Mouse (Mus musculus) forebrain, embryonic 15.5 days (tissue): ENCODE data around the gene Cyp4f13. TPM values are rescaled to one million over a fixed set of nuclear protein-coding genes. Genes with fewer than 3 reads are reported as not detected.

ENCODE experiments used
- polyA plus RNA-seq: library from polyadenylated mRNA; unstranded; fragments of >200 nt; fragmentation: Nextera tagmentation; extraction: Ambion mirVana; gene quantifications from 2 replicates; pipeline ENCODE4 v1.2.1, GENCODE M21; 2015

Gene Cyp4f13
- polyA plus RNA-seq, 1 experiment from 2014 or later, result 7.0 TPM

Other genes with a start within 250 kb of the Cyp4f13 start
- gene Zfp871, start 159.1 kb downstream of the Cyp4f13 start, polyA plus RNA-seq, result 43.1 and 44.7 TPM in 2 replicates
- 40.9 TPM in 2 replicates for gene Zfp811, start 137.5 kb downstream of the Cyp4f13 start, polyA plus RNA-seq
- 22.8 and 23.6 TPM in 2 replicates for gene Zfp799, start 117.1 kb downstream of the Cyp4f13 start, polyA plus RNA-seq
- gene Zfp870, start 55.8 kb downstream of the Cyp4f13 start, polyA plus RNA-seq, result 9.2 and 10.6 TPM in 2 replicates
- gene Cyp4f14, start 30.1 kb downstream of the Cyp4f13 start, polyA plus RNA-seq, result 0.10 TPM in 1 of 2 replicates, not detected in the other
- gene Zfp472, start 18.4 kb upstream of the Cyp4f13 start, polyA plus RNA-seq, result 9.7 and 10.9 TPM in 2 replicates
- 22.0 and 22.6 TPM in 2 replicates for gene Zfp952, start 45.7 kb upstream of the Cyp4f13 start, polyA plus RNA-seq
- gene Zfp763, start 86.0 kb upstream of the Cyp4f13 start, polyA plus RNA-seq, result 28.8 and 30.1 TPM in 2 replicates
- gene 4921501E09Rik, start 120.7 kb upstream of the Cyp4f13 start, polyA plus RNA-seq, result not detected in 2 replicates
- 22.5 and 25.3 TPM in 2 replicates for gene Zfp563, start 141.9 kb upstream of the Cyp4f13 start, polyA plus RNA-seq
- 0.39 and 0.51 TPM in 2 replicates for gene Morc2b, start 192.3 kb upstream of the Cyp4f13 start, polyA plus RNA-seq
- 0.04 and 0.08 TPM in 2 replicates for gene Olfr55, start 221.0 kb upstream of the Cyp4f13 start, polyA plus RNA-seq
- not detected in 2 replicates for gene Olfr239, start 243.9 kb upstream of the Cyp4f13 start, polyA plus RNA-seq